Mouse (Mus musculus) ES-CJ7 (cell line): ENCODE results near the gene Npdc1.

Experiments used
- DNase-seq: peaks from one replicate; pipeline ENCODE4 v3.0.0; 2011; ENCODE audit warnings: low read depth, low spot score

Npdc1 gene

GRCm38 (mm10) chr2:25430395-25431233 is 31.5 kb downstream of the Npdc1 start:
- no peak for DNase-seq

GRCm38 (mm10) chr2:25431308-25431855 is 32.2 kb downstream of the Npdc1 start:
- no peak for DNase-seq

GRCm38 (mm10) chr2:25432326-25433098 is 33.4 kb downstream of the Npdc1 start:
- no peak for DNase-seq

GRCm38 (mm10) chr2:25433101-25433500 is 34.0 kb downstream of the Npdc1 start:
- DNase-seq, result no peak

- DNase-seq, result no peak
Measured at GRCm38 (mm10) chr2:25434292-25434691, 35.1 kb downstream of the Npdc1 start.

GRCm38 (mm10) chr2:25436286-25436820 is 37.2 kb downstream of the Npdc1 start:
- DNase-seq, result no peak

GRCm38 (mm10) chr2:25441067-25441466 is 41.9 kb downstream of the Npdc1 start:
- no peak for DNase-seq

GRCm38 (mm10) chr2:25442682-25443081 is 43.5 kb downstream of the Npdc1 start:
- DNase-seq, result no peak

- no peak for DNase-seq
Measured at GRCm38 (mm10) chr2:25450853-25451647, 51.9 kb downstream of the Npdc1 start.

- no peak for DNase-seq
Measured at GRCm38 (mm10) chr2:25452951-25453350, 53.8 kb downstream of the Npdc1 start.

GRCm38 (mm10) chr2:25456205-25456953 is 57.2 kb downstream of the Npdc1 start, which contains the start of gene Clic3:
Clic3 (plus strand) TSS chr2:25456838.
- peak; percentile 25 for DNase-seq

GRCm38 (mm10) chr2:25457022-25457896 is 58.1 kb downstream of the Npdc1 start:
- no peak for DNase-seq

- DNase-seq, result peak; percentile 25
Measured at GRCm38 (mm10) chr2:25458911-25459310, 59.8 kb downstream of the Npdc1 start.
